Mouse (Mus musculus) lung, postnatal 10 days (tissue): ENCODE results near the gene Lacc1.
"Not testable (repeated sequence)": the region's sequence is repeated elsewhere in the genome, so short reads cannot be mapped to it uniquely, and the experiment has no call there.

Source experiments
- DNase-seq: peaks from one replicate; pipeline ENCODE4 v3.0.0; 2021

The Lacc1 gene

GRCm38 (mm10) chr14:77036226-77037046 is at the start of gene Lacc1, which contains the start of gene Ccdc122:
Lacc1 (minus strand) TSS chr14:77036904.
Ccdc122 (plus strand) TSS chr14:77036772.
- DNase-seq, result peak; percentile 89

- no peak for DNase-seq
Observed at GRCm38 (mm10) chr14:77081248-77081647, 44.5 kb upstream of the Lacc1 start.

- no peak for DNase-seq
Observed at GRCm38 (mm10) chr14:77069361-77069760, 32.7 kb upstream of the Lacc1 start.

DNA sequence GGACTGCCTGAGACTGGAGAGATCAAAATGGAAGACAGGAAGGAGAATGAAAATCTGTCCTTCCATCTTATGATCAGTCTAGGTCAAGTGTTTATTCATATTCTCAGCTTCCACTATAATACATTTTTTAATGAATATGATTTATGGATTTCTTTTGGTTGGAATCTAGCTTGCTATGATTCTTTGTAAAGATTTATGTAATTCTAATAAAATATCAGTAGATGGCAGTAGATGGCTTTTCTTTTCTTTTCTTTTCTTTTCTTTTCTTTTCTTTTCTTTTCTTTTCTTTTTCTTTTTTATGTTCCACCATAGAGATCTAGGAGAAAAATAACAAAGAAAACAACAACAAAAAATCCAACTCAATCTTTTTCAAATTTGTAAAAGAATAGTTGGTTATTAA is 16.6 kb upstream of the Lacc1 start:
- no peak for DNase-seq

DNA sequence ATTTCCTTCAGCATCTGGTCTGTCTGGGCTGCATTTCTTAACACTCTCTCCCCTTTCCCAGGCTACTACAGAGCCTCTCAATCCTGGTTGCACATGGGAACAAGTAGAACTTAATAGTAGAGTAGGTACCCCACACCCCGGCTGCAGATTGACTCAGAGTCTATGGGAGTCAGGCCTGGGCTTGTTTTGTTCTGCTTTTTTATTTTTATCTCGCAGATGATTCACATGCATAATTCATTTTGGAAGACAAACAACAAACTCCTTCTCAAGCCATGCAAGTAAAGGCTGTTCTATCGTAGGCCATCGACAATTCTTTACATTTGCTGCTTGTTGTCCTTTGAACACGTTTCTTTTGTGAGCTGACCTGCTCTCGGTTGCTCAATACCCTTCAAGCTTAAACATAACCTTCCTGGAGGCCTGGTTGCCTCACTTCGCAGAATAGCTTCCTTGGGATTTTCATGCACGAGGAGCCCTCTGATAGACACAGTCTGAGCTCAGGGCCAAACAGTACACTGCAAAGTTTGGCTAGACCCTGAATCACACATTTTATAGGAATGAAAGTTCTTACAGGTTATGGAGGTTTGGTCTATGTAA is 1.2 kb upstream of the Lacc1 start:
- DNase-seq, result no peak

DNA sequence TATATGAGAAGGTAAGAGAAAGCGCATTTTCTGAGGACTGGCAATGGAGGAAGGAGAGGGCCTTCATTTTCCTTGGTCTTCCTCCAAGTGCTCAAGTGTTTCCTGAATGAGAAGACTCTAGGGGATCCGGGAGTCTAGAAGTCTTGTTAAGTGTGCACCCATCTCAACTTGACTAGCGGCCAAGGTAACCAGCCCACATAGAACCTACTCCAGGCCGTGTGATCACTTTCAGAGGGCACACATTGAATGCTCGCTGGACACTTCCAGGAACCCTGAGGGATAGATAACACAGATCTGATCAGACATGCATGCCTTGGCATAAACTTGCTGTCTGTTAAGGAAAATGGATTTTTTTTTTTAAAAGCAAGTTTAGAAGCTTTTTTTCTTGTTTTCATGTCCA is 626 bp upstream of the Lacc1 start:
- DNase-seq, result no peak

DNA sequence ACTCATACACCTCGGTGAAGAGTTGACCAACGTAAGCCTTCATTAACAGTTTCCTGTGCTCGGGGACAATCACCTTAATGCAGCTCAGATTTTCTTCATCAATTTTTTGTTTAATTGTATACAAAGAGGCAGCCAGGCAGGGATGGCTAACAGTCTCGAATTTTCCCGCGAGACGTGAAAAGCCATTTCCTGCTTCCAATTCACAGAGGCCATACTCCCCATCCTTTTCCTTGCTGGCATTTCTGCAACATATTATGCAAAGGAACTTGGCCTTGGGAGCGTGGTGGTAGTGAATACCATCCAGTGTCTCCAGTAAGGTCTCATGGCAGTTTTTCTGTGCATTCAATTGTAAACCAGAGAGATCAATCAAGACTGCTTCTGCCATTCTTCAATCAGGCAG is 1.7 kb downstream of the Lacc1 start:
- no peak for DNase-seq

- DNase-seq, result no peak
Observed at GRCm38 (mm10) chr14:77034175-77034915, 2.4 kb downstream of the Lacc1 start.

- no peak for DNase-seq
Observed at GRCm38 (mm10) chr14:77033391-77033790, 3.3 kb downstream of the Lacc1 start.

- DNase-seq, result no peak
Observed at GRCm38 (mm10) chr14:77032433-77032832, 4.3 kb downstream of the Lacc1 start.

DNA sequence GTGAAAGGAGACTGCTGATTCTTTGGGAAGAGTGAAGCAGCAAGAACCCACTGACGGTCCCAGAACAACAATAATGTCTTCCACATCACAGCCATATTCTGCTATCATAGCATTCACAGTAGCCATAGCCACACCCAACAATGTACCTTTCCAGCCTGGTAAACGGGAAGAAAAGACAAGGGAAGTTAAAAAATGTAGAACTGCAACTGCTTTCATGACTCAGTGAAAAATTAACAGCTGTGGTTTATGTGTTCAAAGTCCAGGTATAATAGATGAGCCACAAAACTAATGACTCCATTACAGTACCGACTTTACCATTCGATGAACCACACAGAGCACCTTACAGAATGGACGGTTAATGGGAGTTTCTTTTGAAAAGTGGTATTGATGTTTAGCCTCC is 5.9 kb downstream of the Lacc1 start:
- no peak for DNase-seq

DNA sequence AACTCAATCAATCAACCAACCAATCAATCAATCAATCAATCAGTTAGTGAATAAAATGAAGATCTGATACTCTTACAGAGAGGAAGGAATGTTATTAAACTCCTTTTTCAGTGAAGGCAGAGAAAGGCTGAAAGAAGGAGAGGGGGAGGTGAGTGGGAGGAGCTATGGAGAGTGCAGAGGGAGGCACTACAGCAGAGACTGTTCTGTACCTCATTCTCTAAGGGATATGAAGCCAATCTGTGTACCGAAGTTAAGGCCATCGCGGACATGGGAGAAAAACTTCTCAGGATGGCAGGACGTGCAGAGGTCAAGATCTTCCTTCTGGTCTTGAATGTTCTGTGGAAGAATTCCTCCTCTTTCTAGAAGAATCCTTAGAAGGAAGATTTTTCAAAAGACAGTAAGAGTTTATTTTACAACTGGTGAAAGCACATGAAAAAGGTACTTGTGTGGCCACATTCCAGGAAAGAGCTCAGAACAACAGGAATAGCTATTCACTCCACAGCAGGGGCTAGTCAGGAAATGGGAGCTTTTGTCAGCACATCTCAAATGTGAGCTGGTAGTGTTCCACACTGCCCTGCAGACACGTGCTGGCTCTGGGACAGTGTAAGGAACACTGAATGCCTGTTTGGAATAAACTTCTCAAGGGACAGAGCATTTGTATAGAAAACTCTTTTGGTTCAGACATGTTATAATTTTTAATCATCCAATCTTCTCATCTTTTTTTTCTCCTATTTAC is 7.2 kb downstream of the Lacc1 start:
- no peak for DNase-seq

DNA sequence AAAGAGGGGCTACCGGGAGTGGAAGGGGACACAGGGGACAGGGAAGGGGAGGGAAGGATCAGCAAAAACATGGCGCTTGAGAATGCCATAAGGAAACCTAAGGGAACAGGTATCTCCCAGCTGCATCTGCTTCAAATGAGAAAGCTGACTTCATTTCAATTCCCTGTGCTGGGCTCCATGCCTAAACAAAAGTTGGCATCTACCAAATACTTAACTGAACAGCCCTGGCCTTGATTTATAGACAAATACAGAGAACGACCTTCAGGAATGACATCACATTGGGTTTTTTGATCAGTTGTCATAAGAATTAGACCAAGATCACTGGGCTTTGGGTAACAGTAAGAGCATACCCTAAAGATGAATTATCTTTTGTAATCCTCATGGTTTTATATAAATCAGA is 12.2 kb downstream of the Lacc1 start:
- no peak for DNase-seq

GRCm38 (mm10) chr14:77017211-77017610 is 19.5 kb downstream of the Lacc1 start:
- no peak for DNase-seq

DNA sequence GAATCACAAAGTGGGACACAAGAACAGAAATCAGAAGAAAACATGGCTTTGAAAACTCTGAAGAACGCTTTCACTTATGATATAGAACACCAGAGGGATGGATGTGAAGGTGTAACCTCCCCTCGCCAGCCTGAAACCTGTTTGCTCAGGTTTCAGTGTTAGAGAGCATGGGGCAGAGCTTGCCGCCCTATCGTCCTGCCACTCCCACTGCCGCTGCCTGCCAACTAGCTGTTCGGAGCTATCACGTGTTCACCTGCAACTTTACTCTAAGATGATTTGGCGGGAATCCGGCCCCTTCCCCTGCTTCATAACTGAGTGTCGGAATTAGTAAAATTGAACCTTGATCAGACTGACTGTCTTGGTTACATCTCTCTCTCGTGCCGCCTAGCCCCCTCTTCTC is 19.9 kb downstream of the Lacc1 start:
- DNase-seq, result not testable (repeated sequence)

- DNase-seq, result peak; percentile 78
Observed at GRCm38 (mm10) chr14:77011804-77012203, 24.9 kb downstream of the Lacc1 start.

DNA sequence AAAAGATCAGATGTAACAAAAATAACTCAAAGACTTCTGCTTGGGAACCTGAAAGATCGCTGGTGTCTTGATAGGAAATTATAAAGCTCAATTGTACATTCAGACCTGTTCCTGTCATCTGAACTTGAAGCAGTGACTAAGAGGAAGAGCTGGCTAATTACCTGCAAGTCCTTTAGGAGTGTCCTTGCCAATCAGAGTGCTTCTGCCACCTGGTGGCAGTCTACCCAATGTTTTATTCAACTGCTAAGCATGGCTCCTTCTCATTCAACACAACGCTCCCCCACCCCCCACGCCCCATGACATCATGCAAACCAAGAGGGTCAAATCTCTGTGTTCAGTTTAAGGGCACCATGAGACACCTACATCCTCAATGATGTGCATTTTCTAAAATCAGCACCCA is 28.5 kb downstream of the Lacc1 start:
- peak; percentile 89 for DNase-seq

DNA sequence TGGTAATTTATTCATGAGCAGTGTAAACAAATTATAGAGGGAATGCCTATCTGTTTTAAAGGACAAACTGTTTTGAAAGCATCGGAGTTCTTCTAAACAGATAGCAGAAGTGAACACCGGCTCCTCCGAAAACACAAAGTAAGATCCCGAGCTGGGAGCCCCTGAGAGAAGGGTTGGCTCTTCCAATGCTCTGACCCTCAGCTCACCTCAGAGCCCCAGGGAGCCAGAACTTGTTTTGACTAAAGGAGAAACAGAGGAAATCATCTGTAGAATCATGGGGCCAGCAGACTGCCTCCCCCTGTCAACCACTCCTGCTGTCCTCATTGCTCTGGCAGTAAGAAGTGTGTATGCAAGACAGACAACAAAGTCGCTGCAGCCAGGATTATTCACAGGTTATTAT is 31.1 kb downstream of the Lacc1 start:
- no peak for DNase-seq

DNA sequence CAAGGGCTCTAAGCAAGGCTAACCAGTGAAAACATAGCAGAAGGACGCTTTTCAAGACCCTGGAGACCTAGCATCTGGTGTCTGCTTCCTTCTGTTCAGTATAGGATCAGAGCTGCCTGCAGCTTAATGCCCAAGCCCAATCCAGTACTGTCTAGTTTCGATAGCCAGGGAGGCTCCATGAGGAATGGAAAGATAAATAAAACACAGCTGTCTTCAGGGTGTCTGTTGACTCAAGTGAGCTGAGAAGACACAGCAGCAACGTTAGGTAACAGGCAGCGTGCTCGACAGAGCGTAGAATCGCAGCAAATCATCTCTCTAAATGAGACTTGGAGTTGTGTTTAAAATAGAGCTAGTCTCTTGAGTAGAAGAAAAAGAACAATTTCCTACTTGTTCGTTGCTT is 32.0 kb downstream of the Lacc1 start:
- DNase-seq, result peak; percentile 35

- not testable (repeated sequence) for DNase-seq
Observed at GRCm38 (mm10) chr14:76990351-76990750, 46.4 kb downstream of the Lacc1 start.

GRCm38 (mm10) chr14:76981781-76982180 is 54.9 kb downstream of the Lacc1 start:
- DNase-seq, result no peak

DNA sequence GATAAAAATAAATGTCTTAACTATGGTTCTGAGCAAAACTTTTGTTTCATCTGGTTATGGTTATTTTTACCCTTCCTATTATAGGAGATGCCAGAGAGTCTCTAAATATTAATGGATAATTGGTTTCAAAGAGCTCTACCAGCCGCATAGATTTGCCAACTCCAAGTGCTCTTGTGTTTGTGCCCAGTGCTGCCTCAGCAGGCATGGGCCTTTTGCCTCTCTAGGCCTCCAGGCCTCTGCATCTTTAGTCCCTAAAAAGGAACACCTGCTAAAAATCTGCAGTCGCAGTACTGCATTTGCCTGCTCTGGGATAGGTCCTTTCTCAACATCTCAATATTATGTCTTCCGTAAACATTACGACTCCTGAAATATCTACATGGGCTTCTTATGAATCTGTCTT is 55.5 kb downstream of the Lacc1 start:
- no peak for DNase-seq

GRCm38 (mm10) chr14:76979569-76979968 is 57.1 kb downstream of the Lacc1 start:
- no peak for DNase-seq
